Mouse (Mus musculus) hindbrain, postnatal 0 days (tissue): ENCODE data around the gene Ypel5. TPM values are rescaled to one million over a fixed set of nuclear protein-coding genes. Genes with fewer than 3 reads are reported as not detected.

Source experiments
- ATAC-seq: fragments of 200-750 bp; cut with Nextera tagmentation; 2 replicates; pipeline ENCODE4 v1.8.0; 2017; ENCODE audit warnings: mild to moderate bottlenecking, moderate TSS enrichment, moderate library complexity
- DNase-seq: peaks from one replicate; pipeline ENCODE4 v3.0.0-alpha.2; 2015; ENCODE audit warnings: low spot score
- H3K27ac ChIP-seq: fragments of 300-500 bp; sonication (generic); 2 replicates; pipeline ENCODE4 v1.5.1; 2014; ENCODE audit warnings: mild to moderate bottlenecking
- H3K27me3 ChIP-seq: fragments of 300-500 bp; sonication (generic); 2 replicates; pipeline ENCODE4 v1.6.1; 2014; ENCODE audit warnings: low read length, mixed read lengths; ENCODE audit not compliant: insufficient read depth
- H3K36me3 ChIP-seq: fragments of 300-500 bp; sonication (generic); 2 replicates; pipeline ENCODE4 v1.6.1; 2014; ENCODE audit warnings: low read length, mixed read lengths; ENCODE audit not compliant: insufficient read depth
- H3K4me1 ChIP-seq: fragments of 300-500 bp; sonication (generic); 2 replicates; pipeline ENCODE4 v1.6.1; 2014; ENCODE audit warnings: antibody characterized with exemption, low read length, mixed read lengths; ENCODE audit not compliant: insufficient read depth
- H3K4me2 ChIP-seq: fragments of 300-500 bp; sonication (generic); 2 replicates; pipeline ENCODE4 v1.6.1; 2014; ENCODE audit warnings: low read depth, mild to moderate bottlenecking, low read length, moderate library complexity, mixed read lengths
- H3K4me3 ChIP-seq: fragments of 300-500 bp; sonication (generic); 2 replicates; pipeline ENCODE4 v1.5.1; 2014; ENCODE audit warnings: low read length
- H3K9ac ChIP-seq: fragments of 300-500 bp; sonication (generic); replicated peaks from 2 replicates; pipeline ENCODE4 v1.6.1; 2014; ENCODE audit warnings: mild to moderate bottlenecking, low read length, moderate library complexity, mixed read lengths
- H3K9me3 ChIP-seq: fragments of 300-500 bp; sonication (generic); 2 replicates; pipeline ENCODE4 v1.6.1; 2016; ENCODE audit warnings: low read length, mixed read lengths
- CTCF ChIP-seq: IDR thresholded peaks from 2 replicates; pipeline ENCODE4 v1.5.1; 2016; ENCODE audit warnings: antibody characterized with exemption, control low read depth, low read depth
- WGBS: fragments of 180-500 bp; shearing (Covaris S2); extraction: QIAGEN DNeasy Blood & Tissue Kit; methylation state at CpG from one replicate; pipeline ENCODE4 v1.1.7; 2014; 5-methylcytosine and 5-hydroxymethylcytosine counted together
- polyA plus RNA-seq: library from polyadenylated mRNA; unstranded; fragments of >200 nt; fragmentation: Nextera tagmentation; extraction: Ambion mirVana; gene quantifications from 2 replicates; pipeline ENCODE4 v1.2.1, GENCODE M21; 2015
- total RNA-seq: library from RNA; depleted of rRNA; stranded (reverse); fragments of >200 nt; gene quantifications from 2 replicates; pipeline ENCODE4 v1.2.3, GENCODE M21; 2014

The Ypel5 gene
- total and polyA plus RNA-seq, 2 experiments from 2014 or later, result 47.1 to 110 TPM

- H3K9ac ChIP-seq, result no peak overlapping the region
- H3K27ac ChIP-seq, result no peak overlapping the region
- WGBS, result 60% methylated on average over 1 of the region's 1 CpGs
- no peak for DNase-seq
- no peak overlapping the region for H3K4me2 ChIP-seq
- H3K9me3 ChIP-seq, result no peaks in the 10 kb centered on the region
- ATAC-seq, result no peak
- H3K36me3 ChIP-seq, result no peaks in the 10 kb centered on the region
- H3K4me3 ChIP-seq, result no peak overlapping the region
- no peak for TF ChIP-seq CTCF
- H3K4me1 ChIP-seq, result no peaks in the 10 kb centered on the region
- no peaks in the 10 kb centered on the region for H3K27me3 ChIP-seq
Measured at GRCm38 (mm10) chr17:72821923-72822322, 14.3 kb upstream of the Ypel5 start.

GRCm38 (mm10) chr17:72826916-72827534, 9.2 kb upstream of the Ypel5 start:
- no peak overlapping the region for H3K4me2 ChIP-seq
- no peak overlapping the region for H3K4me3 ChIP-seq
- TF ChIP-seq CTCF, result no peak
- no peak overlapping the region for H3K27ac ChIP-seq
- H3K4me1 ChIP-seq, result no peaks in the 10 kb centered on the region
- H3K36me3 ChIP-seq, result no peaks in the 10 kb centered on the region
- H3K9ac ChIP-seq, result no peak overlapping the region
- WGBS, result 84% methylated on average over 3 of the region's 3 CpGs
- H3K9me3 ChIP-seq, result no peaks in the 10 kb centered on the region
- no peak for ATAC-seq
- no peak for DNase-seq
- H3K27me3 ChIP-seq, result no peaks in the 10 kb centered on the region

GRCm38 (mm10) chr17:72828027-72828678, 8.1 kb upstream of the Ypel5 start:
- 85% methylated on average over 3 of the region's 3 CpGs for WGBS
- no peak for TF ChIP-seq CTCF

GRCm38 (mm10) chr17:72828687-72829086, 7.6 kb upstream of the Ypel5 start:
- Histone ChIP-seq H3K27me3 (no peaks in the 10 kb centered on the region), H3K27ac (no peak overlapping the region), H3K4me2 (no peak overlapping the region), H3K36me3 (no peaks in the 10 kb centered on the region), H3K4me3 (no peak overlapping the region), H3K4me1 (no peaks in the 10 kb centered on the region), H3K9me3 (no peaks in the 10 kb centered on the region), H3K9ac (no peak overlapping the region)
- ATAC-seq (no peak), DNase-seq (no peak)
- no peak for TF ChIP-seq CTCF
- WGBS, result 82% methylated on average over 8 of the region's 8 CpGs

More at GRCm38 (mm10) chr17:72828027-72828678, 8.1 kb upstream of the Ypel5 start:
- Histone ChIP-seq H3K27ac (no peak overlapping the region), H3K4me1 (no peaks in the 10 kb centered on the region), H3K4me2 (no peak overlapping the region), H3K9ac (no peak overlapping the region), H3K9me3 (no peaks in the 10 kb centered on the region), H3K36me3 (no peaks in the 10 kb centered on the region), H3K27me3 (no peaks in the 10 kb centered on the region), H3K4me3 (no peak overlapping the region)
- DNase-seq, result no peak
- no peak for ATAC-seq

- Histone ChIP-seq H3K9ac (peak overlapping the region; percentile 99), H3K4me3 (peak overlapping the region; percentile 92), H3K27me3 (no peaks in the 10 kb centered on the region), H3K36me3 (no peaks in the 10 kb centered on the region), H3K27ac (peak overlapping the region; percentile 100), H3K4me1 (peaks cover 5% of the 10 kb centered on the region; the same call in 1 of the 2 replicates), H3K9me3 (no peaks in the 10 kb centered on the region), H3K4me2 (peak overlapping the region; percentile 69)
- WGBS, result 1% methylated on average over 70 of the region's 77 CpGs
- TF ChIP-seq CTCF, result no peak
- DNase-seq (peak; percentile 94), ATAC-seq (peak; percentile 72)
Measured at GRCm38 (mm10) chr17:72837140-72837712, 973 bp downstream of the Ypel5 start.

GRCm38 (mm10) chr17:72837824-72838474, 1.7 kb downstream of the Ypel5 start:
- TF ChIP-seq CTCF, result no peak
- no peaks in the 10 kb centered on the region for H3K9me3 ChIP-seq
- peak overlapping the region; percentile 69 for H3K4me2 ChIP-seq
- H3K27ac ChIP-seq, result peak overlapping the region; percentile 100
- WGBS, result 23% methylated on average over 8 of the region's 8 CpGs
- H3K9ac ChIP-seq, result peak overlapping the region; percentile 99
- H3K36me3 ChIP-seq, result no peaks in the 10 kb centered on the region
- DNase-seq, result no peak
- no peak for ATAC-seq
- peak overlapping the region; percentile 92 for H3K4me3 ChIP-seq
- H3K4me1 ChIP-seq, result peaks cover 5% of the 10 kb centered on the region; the same call in 1 of the 2 replicates
- no peaks in the 10 kb centered on the region for H3K27me3 ChIP-seq
